Mouse (Mus musculus) Muller cell, postnatal 12 days (primary cell): ENCODE results near the gene Bach2.

Source experiments
- DNase-seq: peaks from one replicate; pipeline ENCODE4 v3.0.0-alpha.2; 2015; ENCODE audit errors: inconsistent ontology term

Bach2 gene

DNA sequence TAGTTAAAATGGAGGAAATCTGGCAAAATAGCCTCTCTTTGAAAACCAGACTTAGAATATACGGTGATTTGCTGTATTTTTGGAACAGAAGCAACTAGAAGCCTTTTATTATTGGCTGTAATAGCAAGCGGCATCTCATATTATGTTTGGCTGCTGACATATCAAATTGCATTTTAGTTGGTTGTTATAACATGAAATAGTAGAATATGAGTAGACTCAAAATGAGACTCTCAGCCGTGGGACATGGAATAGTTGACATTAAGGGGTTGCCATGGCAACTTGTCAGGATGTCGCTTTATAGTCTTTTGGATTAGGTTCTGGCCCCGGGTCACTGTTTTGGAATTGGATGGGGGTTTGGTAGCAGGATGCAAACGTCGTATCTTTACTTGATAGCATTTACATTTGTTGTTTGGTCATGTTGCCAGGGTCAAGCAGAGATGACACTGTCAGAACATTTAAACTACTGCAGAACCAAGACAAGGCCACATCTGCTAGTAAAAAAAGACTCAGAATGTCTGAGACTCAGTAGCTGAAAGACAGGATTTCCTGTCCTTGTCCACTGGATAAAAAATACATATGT is 55.2 kb downstream of the Bach2 start:
- no peak for DNase-seq

DNA sequence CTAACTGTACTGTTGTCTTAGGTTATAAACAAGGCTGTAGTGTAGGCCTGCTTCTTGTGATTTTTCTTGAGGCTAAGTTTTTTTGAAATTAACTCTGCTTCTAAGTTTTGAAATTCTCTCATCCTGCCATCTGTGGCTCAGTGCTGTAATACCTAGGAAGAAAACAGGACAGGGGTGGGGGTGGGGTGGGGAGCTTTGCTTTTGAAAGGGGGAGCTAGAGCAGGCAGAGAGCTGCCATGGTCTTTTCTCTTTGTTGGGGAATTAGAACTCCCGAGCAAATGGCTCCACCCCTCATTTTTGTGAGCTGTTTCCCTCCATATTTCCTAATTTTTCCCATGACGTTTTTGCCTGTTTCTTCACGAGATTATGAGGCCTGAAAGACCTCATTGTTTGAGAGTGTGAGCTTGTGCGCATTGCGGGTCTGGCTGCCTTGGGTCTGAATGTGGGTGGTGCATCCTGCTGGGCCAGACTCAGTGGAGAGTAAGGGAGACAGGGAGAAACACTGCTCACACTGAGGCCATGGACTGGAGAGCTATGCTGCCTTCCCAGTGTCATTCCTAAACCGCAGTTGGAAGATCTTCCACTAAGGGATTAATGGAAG is 58.6 kb downstream of the Bach2 start:
- peak; percentile 81 for DNase-seq

GRCm38 (mm10) chr4:32299221-32299620 is 60.6 kb downstream of the Bach2 start:
- no peak for DNase-seq

DNA sequence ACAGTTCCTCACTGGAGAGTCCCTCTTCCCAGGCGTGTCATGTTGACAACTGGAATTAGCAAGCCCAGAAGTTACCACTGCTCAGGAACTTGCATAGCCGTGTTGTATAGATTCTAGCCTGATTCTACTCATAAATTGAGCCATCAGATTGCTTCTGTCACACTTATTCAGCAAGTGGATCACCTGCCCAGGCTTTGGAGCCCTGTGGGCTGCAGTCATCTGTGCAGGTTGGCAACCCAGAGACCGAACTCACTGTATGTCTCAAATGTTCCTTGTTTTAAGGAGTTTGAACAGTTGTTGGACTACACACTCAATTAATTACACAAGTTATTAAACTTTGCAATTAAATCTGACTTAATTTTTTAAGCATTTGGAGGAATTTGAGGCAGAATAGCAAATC is 61.4 kb downstream of the Bach2 start:
- no peak for DNase-seq

DNA sequence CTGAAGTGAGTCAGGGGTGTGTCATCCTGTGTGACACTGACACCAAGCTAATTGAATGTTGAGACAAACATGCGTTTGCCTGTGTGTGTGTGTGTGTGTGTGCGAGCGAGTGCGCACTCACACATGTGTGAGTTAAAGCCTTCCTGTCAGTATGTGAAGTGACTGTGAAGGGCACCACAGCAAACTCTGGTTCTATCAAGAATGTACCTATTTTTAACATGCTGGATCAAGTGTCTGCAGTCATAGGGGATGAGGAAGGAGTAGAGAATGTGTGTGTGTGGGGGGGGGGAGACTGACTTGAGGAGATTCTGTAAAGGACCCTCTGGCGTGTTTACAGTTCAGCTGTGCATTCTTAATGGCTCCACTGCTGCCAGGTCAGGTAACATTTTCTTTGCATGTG is 64.1 kb downstream of the Bach2 start:
- peak; percentile 49 for DNase-seq

GRCm38 (mm10) chr4:32303076-32303475 is 64.5 kb downstream of the Bach2 start:
- DNase-seq = peak; percentile 59

- DNase-seq = peak; percentile 98
Observed at GRCm38 (mm10) chr4:32303674-32304073, 65.1 kb downstream of the Bach2 start.

DNA sequence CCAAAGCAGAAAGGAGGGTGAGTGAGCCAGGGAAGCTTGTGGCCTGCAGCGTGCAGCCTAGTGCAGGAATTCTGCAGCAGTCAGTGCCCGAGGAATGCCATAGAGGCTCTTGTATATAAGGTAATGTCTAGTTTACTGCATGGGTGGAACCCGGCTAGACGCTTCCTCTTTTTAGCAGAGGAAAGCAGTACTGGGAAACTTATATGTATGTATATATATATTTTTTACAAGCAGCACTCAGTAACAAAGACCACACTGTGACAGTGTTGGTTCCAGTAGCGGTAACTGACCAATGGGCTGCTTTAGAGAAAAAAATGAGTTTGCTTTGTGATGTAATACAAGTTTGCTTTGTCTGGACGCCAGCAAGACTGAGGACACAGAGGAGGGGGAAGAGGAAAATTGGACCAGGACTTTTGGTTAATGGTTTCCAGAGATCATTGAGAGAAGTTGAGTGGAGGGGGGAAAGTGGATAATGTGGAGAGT is 65.7 kb downstream of the Bach2 start:
- peak; percentile 83 for DNase-seq

- peak; percentile 89 for DNase-seq
Observed at GRCm38 (mm10) chr4:32305036-32305615, 66.5 kb downstream of the Bach2 start.

DNA sequence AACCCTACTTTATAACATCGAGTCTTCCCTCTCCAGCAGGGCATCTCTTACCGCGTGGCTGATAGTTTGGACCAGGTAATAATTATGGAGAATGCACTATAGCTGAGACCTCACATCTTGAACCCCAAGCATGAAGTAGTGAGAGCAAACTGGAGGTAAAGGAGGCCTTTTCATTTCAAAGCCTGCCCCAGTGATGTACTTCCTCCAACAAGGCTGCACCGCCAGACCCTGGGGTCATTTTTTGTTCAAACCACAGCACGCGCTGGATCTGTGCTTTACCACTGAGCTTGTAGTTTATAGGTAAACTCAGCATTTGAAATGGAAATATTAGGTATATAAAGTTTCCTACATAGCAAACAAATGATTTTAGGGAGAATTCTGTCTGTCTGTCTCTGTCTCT is 67.1 kb downstream of the Bach2 start:
- no peak for DNase-seq

DNA sequence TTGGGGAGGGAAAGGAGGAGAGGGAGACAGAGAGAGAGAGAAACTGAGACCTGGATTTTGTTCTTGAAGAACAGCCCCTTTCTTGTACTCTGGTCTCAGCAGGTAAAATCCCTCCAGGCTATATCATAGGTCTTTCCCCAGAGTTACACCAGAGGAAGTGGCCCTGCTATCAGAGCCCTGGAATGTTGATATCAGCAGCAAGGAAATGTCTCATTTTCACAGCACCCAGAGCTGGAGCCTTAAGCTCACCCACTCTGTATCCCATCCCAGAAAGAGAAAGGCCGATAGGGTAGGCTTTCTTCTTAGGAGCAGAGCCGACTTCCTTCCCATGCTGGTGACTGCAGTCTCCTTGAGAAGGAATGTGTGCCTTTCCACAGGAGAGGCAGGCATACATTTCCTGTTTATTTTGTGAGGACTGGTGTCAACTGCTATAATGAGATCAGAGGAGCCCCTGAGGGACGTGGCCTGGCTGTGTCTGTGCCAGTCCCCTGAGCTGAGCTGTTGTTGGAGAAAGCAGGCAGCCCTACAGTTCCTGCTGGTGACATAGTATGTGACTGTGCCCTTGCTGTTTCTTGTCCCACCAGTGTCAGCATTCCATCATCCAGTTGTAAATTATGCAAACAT is 67.7 kb downstream of the Bach2 start:
- DNase-seq = no peak

GRCm38 (mm10) chr4:32307215-32307614 is 68.6 kb downstream of the Bach2 start:
- DNase-seq = no peak

DNA sequence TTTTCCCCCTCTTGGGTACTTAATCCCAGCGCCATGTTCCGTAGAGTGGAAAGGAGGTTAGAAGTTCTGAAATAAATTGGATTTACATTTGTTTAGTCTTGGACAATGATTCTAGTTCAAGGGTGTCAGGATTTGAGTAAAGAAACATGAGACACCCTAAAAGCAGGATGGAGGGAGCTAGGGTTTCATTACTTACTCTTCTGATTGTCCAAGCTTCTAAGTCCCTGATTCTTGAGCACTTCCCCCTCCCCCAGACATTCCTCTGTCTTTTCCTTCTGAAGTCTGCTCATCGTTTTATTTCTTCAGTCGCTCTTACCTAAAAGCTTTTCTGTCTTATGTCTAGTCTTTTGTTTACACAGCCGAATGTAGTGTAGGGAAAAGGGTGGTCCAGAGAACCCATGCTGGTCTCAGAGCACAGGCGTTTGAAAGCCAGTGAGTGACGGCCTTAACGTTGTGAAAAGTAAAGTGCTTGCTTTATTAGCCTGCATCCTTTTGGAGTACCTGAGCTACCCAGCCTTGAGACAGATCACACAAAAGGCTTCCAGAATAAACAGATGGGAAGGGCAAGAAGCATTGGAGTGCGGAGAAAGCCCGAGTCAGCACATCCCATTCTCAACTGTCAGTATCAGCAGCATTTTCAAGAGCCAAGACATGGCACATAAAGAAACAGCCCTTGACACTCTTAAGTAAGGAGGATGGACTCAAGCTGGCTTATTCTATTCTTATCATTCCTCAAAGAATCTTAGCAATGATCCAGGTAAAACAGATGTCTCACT is 73.8 kb downstream of the Bach2 start:
- no peak for DNase-seq

DNA sequence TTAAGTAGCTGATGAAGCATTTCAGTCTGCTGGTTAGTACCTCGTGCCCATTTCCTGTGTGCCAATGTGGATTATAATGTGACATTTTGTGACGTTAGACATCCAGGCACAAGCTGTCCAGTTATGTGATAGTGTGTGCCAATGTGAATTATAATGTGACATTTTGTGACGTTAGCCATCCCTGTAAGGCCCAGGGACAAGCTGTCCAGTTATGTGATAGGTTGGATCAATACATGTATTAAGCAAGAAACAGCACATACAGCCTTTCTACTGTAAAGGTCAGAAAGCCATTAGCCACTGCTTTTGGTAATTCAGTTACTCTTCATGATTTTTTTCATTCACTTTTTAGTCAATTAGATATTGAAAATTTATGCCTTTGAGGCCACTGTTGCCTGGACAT is 76.3 kb downstream of the Bach2 start:
- DNase-seq = no peak

DNA sequence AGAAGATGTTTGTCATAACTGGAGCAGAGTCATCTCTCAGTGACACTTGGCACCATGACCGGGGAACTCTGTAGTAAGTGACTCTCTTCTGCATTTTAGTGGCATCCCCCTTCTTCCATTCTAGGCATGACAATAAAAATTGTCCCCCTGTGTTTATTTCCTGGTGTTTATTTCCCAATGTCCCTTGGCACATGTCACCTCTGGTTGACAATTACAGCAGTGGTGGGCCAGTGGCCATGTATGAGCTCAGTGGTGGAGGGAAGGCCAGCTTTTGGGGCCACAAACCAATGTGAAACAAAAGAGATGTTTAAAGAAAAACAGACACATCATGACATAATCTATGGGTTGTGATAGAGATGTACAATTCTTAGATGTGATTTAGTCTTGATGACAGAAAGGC is 80.0 kb downstream of the Bach2 start:
- no peak for DNase-seq

DNA sequence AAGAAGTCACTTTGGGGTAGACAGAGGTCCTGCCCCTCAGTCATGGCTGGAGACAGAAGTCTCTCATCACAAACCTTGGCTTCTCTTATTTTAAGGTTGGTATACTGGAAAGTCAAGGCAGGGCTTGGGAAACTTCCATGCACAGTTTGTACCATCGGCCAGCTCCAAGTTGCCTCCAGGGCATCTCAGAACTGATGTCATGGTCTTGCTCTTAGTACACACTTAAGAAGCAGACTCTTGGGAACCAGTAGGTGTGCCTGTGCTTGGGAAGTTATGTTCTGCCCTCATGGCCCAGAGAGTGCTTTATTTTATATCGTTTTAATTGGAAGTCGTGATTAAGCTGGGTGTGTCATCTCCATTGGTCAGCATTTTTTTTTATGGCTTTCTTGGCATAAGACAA is 80.7 kb downstream of the Bach2 start:
- no peak for DNase-seq

- no peak for DNase-seq
Observed at GRCm38 (mm10) chr4:32320039-32320438, 81.4 kb downstream of the Bach2 start.

GRCm38 (mm10) chr4:32324111-32324510 is 85.5 kb downstream of the Bach2 start:
- DNase-seq = no peak

- DNase-seq = peak; percentile 55
Observed at GRCm38 (mm10) chr4:32324967-32325366, 86.4 kb downstream of the Bach2 start.

DNA sequence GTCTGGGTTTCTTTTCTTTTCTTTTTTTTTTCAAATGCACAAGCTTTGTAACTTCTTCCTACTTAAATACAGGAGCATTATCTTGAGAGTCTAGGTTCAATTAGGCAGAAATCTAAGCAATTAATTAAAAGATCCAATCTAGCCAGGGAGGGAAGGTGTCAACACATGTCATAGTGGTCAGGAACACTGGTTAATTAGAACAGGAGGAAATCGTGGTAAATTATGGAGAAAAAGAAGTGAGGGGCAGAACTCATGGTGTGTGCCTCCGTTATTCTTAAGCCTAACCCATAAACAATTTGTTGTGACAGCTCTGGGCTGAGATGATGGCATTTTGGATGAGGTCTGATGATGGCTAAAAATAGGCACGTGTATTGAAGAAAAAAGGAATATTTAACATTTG is 87.0 kb downstream of the Bach2 start:
- peak; percentile 85 for DNase-seq

DNA sequence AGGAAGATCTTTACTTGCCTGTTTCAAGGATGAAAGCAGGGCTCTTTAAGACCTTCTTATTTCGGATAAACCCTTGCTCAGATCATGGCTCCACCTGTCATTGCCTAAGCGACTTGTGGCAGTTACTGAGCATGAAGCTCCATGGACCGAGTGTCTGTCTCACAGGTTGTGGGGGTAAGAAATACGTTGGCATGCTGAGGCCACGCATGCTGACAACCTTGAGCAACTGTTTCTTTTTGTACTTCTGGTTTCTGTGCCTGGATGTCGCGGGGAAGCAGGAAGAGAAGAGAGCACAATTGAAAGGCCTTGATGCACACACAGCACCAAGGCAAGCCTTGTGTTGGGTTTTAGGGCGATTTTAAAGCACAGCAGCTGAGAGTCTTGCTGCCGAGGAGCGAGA is 87.7 kb downstream of the Bach2 start:
- DNase-seq = no peak

GRCm38 (mm10) chr4:32326860-32327259 is 88.3 kb downstream of the Bach2 start:
- DNase-seq = no peak
